Mouse (Mus musculus): ENCODE measurements around the gene Rora.

Rora gene

DNA sequence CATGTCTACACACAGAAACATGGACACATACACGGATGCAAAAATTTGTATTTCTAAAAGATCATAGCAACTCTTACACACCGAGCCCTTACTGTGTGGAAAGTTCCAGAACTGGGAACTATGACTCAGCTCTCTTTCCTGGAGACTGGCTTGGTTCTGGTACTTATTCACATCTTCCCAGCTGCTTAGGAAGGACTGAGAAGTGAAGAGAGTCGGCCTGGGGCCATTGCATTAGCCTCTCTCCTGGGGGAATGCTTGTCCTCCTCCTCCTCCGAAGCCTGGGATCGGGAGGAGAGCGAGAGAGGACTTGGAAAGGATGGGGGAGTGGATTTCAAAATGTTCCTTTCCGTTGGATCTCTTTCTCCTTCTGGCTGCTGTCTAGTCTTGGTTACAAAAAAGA is 511.1 kb downstream of the Rora start:
- no peak for DNase-seq

DNA sequence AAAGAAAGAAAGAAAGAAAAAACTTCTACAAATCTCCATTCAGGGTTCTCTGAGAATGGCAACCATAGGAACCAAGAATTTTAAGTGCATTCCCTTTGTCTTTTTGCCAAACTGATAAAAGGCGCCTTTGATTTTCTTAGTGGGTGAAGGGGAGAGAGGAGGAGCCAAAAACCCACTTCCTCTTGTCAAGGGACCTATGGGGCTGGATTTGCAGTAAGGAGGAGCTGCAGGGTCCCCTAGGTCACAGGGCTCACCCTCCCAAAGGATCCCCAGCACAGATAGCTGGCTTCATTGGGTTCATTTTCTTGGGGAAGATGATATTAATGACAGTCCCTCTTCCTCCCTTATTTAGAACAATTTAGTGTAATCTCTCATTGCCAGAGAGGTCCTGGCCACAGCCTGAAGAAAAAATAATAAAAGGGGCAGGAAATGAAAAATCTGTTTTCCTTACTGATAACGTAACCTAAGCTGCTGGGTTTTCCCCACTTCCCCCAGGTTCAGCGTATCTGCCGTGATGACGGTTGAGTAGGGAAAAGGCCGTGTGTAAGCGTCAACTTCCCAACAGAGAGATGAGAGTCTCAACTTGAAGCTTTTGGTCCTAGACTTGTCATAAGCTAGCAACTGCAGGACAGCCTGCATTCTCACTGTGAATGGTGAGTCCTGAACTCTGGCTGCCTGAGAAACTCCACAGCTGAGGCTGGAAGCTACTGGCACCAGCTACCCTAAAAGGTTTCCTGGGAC is 511.7 kb downstream of the Rora start:
- peak; percentile 15 to 24 for DNase-seq

DNA sequence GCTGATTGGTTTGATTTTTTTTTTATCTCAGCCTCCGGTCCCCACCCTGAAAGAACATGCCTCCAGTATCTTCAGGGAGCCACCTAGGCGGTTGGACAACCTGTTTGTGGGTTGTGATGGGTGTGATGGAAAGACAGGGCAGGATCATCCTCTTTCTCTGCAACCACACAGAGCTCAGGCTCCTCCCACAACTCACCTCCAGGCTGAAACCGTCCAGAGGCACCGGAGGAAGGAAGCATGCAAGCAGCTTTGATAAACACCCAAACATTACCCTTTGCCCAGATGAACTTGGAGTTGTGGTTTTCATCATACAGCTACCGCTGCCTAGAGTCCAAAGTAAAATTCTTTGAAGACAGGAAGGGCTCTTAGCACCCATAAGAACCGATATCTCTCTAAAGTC is 520.5 kb downstream of the Rora start:
- DNase-seq = no peak

DNA sequence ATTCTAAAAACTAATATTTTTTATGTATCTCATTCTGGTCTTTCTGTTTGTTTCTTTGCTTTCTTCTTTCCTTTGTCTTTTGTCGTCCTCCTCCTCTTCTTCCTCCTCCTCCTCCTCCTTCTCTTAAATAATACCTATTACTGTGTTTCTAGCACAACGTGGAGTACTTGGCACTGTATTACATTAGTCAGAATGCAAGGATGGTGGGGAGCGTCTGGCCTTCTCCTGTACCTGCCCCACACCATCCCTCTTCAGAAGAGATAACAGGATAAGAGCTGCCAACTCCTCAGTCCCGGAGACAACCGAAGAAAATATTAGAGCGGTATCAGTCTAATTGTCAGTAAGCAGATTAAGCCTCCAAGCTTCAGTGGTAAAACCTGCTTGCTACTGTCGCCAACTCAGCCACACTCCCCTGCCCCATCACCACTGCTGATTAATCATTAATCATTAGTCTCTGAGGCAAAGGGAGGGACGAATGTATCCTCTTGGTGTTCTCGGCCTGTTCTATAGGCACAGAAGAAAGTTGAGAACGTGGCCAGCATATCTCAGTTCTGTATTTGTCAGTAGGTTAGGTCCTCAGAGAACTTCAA is 521.0 kb downstream of the Rora start:
- DNase-seq = no peak

DNA sequence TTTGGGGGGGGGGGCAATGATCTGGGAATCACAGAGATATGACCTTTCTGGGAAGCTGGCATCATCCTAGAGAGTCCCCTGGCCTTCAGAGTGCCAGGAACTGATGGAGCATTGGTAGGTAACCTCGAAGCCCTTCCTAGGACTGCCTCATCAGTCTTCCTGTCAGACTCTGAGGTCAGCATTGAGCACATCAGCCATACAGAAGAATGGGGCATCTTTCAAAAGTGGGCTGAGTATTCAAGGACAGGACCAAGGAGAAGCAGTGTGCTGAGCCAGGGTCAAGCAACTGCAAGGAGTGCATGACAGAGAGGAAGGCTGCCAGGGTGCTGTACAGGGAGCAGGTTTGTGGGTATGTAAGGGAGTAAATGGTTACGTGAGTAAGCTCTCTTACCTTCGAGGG is 523.4 kb downstream of the Rora start:
- no peak for DNase-seq

DNA sequence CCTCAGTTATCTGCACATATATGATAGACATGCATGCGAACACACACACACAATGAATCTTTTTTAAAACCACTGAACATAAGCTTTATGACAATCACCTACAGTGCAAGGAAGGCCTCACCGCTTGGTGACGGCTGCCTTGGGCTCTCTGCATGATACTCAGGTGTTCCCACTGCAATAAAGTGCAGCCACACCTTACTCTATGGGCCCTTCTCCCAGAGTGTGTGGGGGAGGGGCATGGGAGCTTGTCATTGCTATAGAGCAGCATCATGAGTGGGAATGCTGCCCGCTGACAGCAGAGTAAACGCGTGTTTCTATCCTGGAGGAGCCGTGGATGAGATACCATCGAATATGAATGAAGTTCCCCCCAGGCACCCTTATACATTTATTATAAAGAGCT is 525.6 kb downstream of the Rora start:
- DNase-seq = no peak

DNA sequence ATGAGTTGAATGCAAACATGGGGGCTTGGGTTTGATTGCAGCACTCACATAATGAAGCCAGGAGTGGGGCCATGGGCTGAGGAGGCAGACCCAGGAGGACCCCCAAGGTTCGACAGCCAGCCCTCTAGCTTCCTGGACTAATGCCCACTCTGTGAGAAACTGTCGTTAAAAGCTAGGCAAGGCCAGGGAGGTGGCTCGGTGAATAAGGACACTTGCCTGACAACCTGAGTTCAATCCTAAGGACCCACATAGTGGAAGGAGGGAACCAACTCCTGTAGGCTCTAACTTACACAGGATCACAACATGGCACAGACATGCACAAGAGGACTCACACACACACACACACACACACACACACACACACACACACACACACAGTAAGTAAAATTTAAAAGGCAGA is 527.4 kb downstream of the Rora start:
- no peak for DNase-seq

DNA sequence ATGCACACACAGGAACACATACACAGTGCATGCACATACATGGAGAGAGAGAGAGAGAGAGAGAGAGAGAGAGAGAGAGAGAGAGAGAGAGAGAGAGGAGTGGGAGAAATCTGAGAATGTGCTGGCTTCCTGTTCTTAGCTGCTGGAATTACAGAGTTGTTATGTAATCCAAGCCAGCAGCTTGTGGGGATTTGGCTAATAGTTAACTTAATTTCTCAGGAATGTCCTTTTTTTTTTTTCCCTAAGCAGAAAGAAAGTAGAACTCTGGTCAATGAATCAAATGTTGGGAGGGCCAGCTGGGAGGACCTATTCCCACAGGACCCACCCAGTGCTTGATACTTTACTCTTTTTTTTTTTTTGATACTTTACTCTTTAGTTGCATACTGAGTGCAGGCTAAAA is 527.8 kb downstream of the Rora start:
- DNase-seq = no peak

DNA sequence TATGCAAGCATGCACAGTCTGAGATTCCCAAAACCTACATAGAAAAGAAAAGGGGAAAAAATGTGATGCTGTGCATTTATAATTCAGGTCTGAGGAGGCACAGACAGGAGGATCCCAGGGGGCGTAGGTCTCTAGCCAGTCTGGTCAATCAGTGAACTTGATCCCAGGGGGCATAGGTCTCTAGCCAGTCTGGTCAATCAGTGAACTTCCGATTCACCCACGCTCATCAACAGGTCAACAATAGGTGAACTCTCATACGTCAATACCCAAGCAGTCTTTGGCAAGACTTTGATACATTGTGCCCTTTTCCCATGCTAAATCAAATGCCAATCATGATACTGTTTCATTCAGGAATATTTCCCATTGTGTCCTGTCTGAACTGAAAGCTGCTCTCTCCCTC is 530.3 kb downstream of the Rora start:
- no peak for DNase-seq

DNA sequence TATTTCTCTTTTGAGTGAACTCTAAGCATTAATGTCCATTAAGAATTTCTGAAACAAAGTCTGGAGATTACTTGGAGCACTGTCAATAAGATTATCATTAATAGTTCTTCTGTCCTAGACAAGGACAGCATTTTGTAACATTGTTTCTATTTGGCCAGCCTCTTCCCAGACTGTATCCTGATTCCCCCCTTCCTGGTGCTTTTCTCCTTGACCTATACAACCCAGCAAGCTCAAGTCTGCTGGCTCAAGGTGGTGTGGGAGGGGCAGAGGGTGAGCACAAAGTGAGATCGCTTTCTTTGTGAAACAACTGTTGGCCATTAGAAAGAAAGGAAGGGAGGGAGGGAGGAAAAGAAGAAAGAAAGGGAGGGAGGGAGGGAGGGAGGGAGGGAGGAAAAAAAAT is 537.1 kb downstream of the Rora start:
- no peak for DNase-seq

DNA sequence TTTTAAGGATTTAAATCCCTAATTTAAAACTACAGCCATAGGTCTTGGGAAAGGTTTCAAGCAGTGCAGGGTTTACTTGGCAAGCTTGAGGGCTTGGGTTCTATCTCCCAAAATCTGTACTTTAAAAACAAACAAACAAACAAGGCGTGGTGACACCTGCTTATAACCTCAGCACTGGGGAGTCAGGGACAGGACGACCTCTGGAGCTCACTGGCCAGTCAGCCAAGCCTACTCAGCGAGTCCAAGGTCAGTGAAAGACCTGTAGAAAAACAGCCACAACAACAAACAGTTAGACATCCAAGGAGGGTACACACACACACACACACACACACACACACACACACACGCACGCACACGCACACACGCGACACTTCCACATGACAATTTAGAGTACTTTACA is 538.9 kb downstream of the Rora start:
- DNase-seq = no peak

DNA sequence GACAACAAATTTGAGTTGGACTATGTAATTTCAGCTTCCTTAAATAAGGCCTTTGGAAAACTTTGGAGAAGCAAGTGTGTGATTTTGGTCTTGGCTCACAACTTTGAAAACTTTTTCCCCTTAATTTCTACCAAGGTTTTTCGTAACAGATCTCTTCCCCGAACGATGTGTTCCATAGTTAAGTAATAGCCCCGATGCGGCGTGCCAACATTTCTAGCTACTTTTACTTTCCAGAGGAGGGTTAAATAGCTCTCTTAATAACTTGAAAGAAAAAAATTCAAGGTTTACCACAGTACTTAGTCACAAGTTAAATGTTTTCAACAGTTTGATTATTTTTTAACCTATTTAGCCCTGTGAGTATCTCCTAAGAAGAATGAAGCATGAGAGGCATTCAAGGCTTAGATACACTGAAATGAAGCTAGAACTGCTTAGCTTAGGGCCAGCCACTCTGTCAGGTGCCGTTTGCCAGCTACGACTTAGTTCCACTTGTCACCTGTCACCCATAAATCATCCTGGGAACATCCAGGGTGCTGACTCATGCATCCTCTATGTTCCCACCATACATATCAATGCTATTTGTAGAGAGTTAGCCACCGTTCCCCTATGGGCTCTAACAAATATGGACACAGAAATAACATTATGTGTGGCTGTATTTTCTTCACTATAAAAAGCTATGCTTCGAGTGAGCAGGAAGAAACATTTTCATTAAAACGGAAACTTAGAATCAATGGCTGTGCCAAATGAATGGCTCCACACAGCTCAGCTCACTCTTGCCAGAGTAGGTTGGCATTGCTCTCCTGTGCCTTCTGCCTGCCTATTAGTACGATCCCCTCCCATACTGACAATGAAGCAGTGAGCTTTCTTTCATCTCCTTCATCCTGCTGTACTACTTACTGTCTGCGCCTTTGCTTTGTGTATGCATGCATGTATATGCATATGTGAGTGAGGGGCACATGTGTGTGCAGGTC is 541.3 kb downstream of the Rora start:
- no peak for DNase-seq

DNA sequence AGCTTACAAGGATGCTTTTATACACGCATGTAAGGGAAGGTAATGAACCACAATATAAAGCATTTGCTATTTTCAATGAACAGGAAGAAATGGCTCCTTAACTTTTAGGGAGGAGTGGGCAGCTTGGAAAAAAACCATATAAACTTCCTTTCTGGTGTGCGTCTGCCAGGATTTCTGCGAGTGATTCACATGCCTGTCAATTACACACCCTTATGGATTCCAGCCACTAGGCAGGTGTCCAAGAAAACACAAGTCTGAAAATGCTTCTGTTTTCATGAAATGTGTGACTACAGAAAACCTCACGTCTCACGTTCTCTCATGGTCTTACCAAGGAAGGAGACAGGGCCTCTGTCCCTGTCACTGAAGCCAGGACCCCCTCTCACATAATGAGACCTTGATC is 560.2 kb downstream of the Rora start:
- no peak for DNase-seq

DNA sequence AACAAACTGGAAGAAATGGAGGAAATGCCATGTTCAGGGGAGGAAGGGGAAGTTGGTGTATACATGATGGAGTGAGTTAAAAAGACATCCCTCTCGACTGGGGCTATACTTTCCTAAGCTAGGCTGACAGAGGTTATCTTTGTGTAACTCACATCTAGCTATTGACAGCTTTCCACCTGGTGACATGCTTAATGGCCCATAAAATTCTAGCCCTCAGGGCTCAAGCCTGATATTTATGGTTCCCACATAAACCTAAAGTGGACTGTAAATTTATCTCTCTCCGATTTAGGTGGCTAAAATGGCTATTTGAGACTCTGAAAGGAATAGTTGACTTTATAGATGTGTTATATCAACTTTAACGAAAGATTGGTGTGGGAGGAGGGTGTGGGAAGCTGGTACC is 571.3 kb downstream of the Rora start:
- no peak for DNase-seq

DNA sequence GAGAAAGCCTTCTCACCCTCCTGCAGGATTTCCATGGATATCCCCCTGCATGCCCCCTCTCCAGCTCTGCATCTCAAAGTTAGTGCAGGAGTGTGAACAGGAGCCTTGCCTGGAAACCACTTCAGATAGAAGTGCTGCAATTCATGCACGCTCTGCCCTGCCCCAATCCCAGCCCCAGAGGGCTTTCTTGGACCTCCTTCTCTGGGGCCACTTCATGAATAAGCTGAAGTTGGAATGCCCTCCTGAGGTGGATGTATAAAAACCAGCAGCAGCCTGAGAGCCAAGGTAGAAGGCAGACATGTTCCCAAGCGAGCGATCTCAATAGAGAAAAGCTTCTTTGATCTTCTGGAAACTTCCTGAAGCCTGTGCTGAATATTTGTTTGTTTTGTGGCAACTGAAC is 572.8 kb downstream of the Rora start:
- DNase-seq = peak in 1 of 2 experiments; percentile 16

DNA sequence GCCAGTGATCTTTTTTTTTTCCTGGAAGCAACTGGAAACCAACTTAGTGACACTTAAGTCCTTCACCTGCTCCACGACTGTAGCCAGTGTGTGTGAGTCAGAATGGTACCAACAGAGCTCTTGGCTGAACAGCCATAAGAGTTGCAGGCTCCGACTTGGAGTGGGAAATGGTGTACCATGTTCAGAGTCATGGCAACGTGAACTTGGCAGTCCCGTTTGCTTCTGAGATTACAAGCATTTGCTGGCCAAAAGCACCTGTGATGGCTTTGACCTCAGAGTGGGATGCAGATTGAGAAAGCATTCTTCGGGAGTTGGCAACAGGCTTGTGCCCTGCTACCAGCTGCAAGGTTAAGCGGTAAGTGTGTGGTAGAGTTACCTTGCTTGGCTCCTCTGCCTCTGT is 574.2 kb downstream of the Rora start:
- no peak for DNase-seq

DNA sequence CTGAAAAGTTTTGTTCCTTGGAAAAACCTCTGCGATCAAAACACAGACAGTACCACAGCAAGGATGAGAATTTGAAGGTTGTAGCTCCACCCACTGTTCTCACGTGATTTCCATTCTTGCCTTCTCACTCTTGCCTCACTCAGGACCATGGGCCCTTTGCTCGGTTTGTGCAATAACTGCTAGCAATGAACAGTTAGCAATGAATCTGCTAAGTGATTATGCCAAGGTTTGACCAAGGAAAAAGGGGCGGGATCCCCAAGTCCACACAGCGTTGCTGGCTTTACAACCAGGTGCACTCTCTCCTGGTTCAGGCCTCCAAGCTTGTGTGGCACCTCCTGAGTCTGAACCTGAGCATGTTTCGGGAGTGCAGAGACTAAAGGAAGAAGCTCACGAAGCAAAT is 576.3 kb downstream of the Rora start:
- no peak for DNase-seq

DNA sequence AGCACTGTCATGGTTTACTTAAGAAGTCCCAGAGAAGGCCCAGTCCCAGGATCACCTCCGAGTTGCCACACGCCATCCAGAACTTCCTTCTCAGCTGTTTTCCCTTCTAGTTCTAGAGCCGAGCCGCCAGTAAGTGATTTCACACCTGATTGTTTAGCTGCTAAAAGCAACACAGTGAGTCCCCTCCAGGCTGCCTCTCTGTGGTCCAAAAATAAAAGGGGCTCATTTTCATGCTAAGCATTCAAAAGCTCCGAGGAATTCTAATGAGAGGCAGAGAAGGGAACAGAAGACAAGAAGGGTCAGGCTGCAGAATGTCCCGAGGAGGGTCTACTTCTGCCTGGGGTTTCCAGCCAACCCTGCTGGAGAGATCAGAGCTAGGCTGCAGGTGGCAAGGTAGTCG is 580.9 kb downstream of the Rora start:
- DNase-seq = no peak

DNA sequence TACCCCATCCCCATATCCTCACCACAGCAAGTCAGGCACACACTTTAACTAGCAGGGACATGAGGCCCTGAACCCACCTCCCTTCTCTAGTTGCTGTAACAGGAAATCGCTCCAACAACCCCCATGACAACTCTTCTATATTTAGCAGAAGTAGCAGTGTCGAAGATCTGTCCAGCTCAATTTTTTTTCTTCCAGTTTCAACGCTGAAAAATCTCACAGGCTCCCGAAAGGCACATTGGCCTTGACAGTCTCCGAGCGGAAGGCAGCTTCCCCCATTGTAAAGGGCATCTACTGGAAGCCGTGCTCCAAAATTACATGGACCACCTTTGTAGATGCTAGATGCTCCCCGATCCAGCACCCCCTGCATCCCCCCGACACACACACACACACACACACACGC is 583.7 kb downstream of the Rora start:
- no peak for DNase-seq

DNA sequence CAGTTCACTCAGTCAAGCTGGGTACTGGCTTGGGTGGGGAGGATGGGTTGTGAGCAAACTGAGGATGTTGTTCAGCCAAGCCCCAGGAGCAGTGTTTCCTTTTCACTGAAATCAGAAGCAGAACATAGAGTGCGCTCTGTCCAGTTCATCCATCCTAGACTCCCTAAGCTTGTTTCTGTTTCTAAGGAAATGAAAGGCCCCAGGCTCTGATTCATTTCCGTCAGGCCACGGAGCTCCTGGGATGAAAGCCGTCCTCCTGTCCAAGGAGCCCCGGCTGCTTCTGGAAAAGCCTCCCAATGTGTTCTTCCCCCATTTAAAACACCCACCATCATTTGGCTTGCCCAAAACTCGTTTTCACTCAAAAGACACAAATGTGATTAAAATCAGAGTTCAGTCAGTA is 589.0 kb downstream of the Rora start:
- DNase-seq = no peak

DNA sequence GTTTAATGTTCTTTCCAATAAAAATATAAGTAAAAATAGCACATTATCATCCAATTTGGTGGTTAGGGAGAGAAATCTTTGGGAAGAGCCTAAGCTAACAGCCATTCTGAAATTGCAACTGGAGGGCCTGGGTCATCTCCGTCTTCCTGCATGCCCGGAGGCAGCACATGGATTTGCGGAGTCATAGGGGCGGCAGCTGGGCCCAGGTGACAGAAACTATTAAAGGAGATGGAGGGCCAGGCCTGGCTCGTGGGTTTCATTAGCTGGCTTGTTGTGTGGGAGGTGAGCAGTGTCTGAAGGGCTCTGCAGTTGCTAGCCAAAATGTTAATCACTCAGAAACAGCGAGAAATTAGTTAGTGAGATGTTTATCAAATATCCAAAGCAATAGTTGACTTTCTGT is 590.0 kb downstream of the Rora start:
- DNase-seq = no peak

DNA sequence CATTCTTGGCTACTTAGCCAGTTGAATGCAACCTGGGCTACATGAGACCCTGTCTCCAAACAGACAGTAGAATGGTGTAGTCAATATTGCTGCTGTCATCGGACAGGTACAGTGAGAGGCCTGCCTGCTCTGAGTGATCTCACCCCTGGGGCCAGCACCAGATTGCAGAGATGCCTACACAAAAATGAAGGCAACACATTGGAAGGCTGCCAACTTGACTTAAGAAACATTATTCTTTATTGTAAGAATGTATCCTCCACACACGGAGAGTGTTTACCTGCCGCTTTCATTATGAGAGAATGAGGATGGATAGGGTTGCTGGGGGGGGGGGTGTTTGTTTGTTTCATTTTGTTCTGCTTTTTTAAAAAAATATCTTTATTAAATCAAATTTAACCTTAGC is 592.6 kb downstream of the Rora start:
- DNase-seq = no peak

DNA sequence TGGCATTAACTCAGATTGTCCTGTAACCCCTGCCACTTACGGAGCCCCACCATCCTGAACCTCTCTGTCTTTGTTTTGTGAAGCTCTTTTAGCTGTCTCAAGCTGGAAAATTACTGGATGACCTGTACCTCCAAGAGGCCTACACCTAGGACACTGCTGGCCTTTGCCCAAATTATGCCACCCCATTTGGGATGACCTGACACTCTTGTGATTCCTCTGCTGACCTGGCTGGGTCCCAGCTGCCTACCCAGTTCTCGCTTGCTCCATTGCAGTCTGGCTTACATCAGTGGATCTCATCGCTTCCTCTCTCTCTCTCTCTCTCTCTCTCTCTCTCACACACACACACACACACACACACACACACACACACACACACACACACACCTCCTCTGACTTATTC is 596.0 kb downstream of the Rora start:
- DNase-seq = no peak

DNA sequence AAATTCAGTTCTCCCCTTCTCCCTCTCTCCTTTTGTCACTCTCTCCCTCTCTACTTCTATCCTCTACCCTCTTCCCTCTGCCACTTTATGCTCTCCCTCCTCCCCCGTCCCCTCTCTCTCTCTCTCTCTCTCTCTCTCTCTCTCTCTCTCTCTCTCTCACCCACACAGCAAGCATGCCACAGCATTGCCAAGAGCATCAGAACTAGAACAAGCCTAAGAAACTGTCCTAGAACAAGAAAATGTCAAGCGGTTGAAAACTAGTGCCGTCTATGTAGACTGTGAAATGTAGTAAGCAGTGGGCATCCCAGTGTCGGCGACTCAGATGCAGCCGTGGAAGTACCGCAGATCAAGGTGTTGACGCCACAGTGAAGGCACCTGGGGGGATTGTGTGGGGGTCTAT is 596.7 kb downstream of the Rora start:
- DNase-seq = no peak

Data from thymus, postnatal 36 days (tissue).